Mouse (Mus musculus) heart, postnatal 14 days (tissue): ENCODE data around the gene Gm266. TPM values are rescaled to one million over a fixed set of nuclear protein-coding genes. Genes with fewer than 3 reads are reported as not detected.
"Not testable (repeated sequence)": the region's sequence is repeated elsewhere in the genome, so short reads cannot be mapped to it uniquely, and the experiment has no call there.

ENCODE experiments used
- DNase-seq, 2 experiments: peaks; one replicate each; pipeline ENCODE4 v3.0.0; 2021 to 2022
- intact Hi-C: fragments of 180-260 bp; cut with DNase I; formaldehyde crosslinking; loops from one replicate; pipeline ENCODE4 v1.15.1; 2025
- long read RNA-seq, 2 experiments: library from polyadenylated mRNA; stranded (forward); transcript quantifications; one replicate each; pipeline ENCODE4 v2.0.0; 2021
- total RNA-seq, 2 experiments: library from RNA; stranded (reverse); gene quantifications; 2 replicates each; pipeline ENCODE4 v1.2.3; 2021

Gene Gm266
- 1 to 10 TPM; 1.2 to 1.7 TPM for total RNA-seq
- long read RNA-seq, experiment 1, partial matches to known transcripts = 0 of 1 reads
- long read RNA-seq, experiment 1, other reads (novel, unspliced or antisense) = 0 of 1 reads
- long read RNA-seq, experiment 2, partial matches to known transcripts = 0 of 3 reads
- long read RNA-seq, experiment 2, other reads (novel, unspliced or antisense) = 0 of 3 reads

- intact Hi-C loops = no loop called here
- DNase-seq = peak; percentile 42 to 43
Measured at GRCm38 (mm10) chr12:111485652-111486306, at the start of gene Gm266. TSS of gene Gm266 (minus strand) at chr12:111485823.

- no peak for DNase-seq
- intact Hi-C loops = no loop called here
Measured at GRCm38 (mm10) chr12:111535281-111535680, 49.7 kb upstream of the Gm266 start.

GRCm38 (mm10) chr12:111533096-111533794 lies 47.6 kb upstream of the Gm266 start:
- intact Hi-C loops = no loop called here
- DNase-seq = no peak

- intact Hi-C loops = no loop called here
- no peak for DNase-seq
Measured at GRCm38 (mm10) chr12:111529192-111529591, 43.6 kb upstream of the Gm266 start.

- no peak for DNase-seq
- intact Hi-C loops = no loop called here
Measured at GRCm38 (mm10) chr12:111527643-111528281, 42.1 kb upstream of the Gm266 start.

- intact Hi-C loops = no loop called here
- DNase-seq = no peak
Measured at GRCm38 (mm10) chr12:111524883-111525282, 39.3 kb upstream of the Gm266 start.

GRCm38 (mm10) chr12:111524469-111524868 lies 38.8 kb upstream of the Gm266 start:
- intact Hi-C loops = no loop called here
- no peak for DNase-seq

- intact Hi-C loops = no loop called here
- no peak for DNase-seq
Measured at GRCm38 (mm10) chr12:111520994-111521393, 35.4 kb upstream of the Gm266 start.

DNA sequence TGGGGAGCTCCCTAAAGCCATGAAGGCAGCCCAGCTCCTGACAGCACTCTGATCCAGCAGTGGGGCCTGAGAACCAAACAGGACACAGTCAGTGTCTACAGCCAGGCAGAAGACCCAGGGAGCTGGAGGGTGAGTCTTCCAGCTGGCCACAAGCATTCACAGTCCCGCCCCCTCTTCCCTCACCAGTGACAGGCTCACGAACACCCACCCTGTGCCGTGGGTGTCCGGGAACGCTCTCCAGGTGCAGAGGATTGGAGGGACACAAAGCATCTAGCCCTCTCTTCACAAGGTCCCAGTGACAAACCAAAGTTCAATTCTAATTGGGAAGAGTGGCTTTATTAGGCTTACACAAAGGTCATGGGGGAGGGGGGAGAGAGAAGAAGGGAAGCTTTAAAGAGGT lies 34.2 kb upstream of the Gm266 start:
- no peak for DNase-seq
- intact Hi-C loops = no loop called here

DNA sequence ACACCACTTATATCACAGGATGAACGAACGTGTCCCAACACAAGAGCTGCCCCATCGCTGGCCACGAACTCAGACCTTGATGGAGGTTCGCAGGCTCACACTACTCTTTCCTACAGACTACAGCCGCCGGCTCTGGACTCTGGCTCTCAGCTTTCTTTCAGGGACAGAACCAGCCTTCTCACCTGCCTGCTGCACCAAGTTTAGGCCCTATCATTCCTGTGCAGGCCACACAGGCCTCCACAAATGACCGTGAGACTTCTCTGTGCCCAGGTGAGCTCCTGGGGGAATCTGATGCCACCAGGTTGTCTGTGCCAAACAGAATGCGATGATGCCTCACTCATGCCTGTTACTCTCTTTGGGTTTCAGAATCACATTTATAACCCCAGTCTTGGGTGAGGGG lies 32.8 kb upstream of the Gm266 start:
- DNase-seq = no peak
- intact Hi-C loops = no loop called here

GRCm38 (mm10) chr12:111517901-111518300 lies 32.3 kb upstream of the Gm266 start:
- no peak for DNase-seq
- intact Hi-C loops = no loop called here

GRCm38 (mm10) chr12:111516826-111517225 lies 31.2 kb upstream of the Gm266 start:
- intact Hi-C loops = no loop called here
- DNase-seq = no peak

DNA sequence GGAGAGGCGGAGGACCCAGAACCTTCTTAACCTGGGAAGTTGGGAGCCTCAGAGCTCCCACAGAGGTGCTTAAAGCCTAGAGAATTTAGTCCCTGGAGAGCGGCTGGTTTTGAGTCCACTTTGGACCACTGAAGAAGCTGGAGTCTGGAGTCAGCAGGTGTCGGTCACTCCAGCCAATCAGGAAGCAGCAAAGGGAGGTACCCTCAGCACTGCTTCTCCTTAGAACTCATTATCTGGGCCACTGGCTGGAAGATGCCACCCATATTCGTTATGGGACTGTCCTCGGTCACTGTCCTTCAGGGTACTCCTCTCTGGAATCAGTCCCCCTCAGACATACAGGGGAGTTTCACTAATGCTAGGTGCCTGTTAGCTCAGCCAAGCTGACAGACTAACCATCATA lies 30.3 kb upstream of the Gm266 start:
- DNase-seq = no peak
- intact Hi-C loops = no loop called here

DNA sequence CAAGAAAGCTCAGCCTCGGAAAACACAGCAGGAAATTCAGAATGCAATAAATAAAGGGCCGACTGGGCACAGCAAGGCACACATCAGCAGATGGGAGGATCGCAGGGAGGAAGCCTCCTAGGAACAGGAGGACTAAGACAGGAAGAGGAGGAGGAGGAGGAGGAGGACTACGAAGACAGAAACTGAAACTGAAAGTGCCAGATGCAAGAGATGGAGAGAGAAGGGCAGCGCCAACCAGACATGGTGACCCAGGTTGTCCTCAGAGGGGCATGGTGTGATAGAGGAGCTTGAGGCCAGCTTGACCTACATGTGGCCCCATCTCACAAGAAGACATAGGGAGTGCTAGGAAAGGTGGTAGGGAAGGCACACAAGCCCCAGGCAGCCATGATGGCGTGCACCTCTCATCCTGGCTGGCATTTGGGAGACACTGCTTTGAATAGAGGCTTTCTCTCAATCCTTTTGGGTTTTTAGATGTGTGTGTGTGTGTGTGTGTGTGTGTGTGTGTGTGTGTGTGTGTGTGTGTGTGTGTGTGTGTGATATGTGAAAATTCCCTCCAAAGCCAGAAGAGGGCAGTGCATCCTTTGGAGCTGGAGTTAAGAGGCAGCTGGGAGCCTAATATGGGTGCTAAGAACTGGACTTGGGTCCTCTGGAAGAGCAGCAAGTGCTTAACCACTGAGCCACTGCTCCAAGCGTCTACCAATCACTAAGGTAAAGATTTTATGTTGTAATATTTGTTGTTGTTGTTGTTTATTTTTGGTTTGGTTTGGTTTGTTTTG lies 29.4 kb upstream of the Gm266 start:
- intact Hi-C loops = no loop called here
- no peak for DNase-seq

DNA sequence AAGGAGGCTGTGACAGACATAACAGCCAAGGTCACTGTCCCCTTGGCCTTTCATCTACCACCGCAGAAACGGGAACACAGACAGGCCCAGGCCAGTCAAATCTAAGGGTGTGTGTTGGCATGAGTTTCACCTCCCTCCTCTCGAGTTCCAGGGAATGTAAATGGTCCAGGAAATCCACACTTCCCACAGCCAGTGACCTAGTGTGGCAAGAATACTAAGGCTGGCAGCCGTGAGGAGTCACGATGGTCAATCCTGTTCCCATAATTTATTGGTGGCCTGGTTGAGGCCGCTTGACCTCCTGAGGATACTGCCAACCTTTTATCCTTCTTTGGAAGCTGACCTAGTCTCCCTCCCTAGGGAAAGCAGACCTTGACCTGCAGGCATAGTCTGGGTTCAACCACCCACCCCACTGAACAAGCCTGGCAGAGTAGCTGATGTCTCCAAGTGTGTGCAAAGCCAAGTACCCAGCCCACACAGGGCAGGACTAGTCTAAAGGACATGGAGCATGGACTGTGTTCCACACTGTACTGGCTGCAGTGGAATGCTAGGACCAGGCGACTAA lies 28.7 kb upstream of the Gm266 start:
- intact Hi-C loops = no loop called here
- no peak for DNase-seq

DNA sequence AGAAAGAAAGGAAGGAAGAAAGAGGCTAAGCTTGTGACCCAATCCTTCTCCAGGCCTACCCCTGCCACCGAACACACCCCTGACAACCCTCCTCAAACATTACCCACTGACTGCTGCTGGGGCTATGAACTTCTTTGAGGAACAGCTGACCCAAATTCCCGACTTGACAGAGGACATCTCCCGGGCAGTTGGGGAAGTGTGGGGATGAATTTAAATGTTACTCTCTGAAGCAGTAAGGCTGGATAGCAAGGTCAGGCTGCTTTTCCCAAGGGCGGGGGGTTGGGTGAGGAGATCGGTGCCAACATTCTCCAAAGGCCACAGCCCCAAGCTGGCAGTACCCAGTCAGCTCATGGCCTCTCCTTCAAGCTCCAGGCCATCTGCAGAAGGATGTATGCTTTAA lies 28.1 kb upstream of the Gm266 start:
- intact Hi-C loops = no loop called here
- no peak for DNase-seq

GRCm38 (mm10) chr12:111512572-111513063 lies 27.0 kb upstream of the Gm266 start:
- no peak for DNase-seq
- intact Hi-C loops = no loop called here

DNA sequence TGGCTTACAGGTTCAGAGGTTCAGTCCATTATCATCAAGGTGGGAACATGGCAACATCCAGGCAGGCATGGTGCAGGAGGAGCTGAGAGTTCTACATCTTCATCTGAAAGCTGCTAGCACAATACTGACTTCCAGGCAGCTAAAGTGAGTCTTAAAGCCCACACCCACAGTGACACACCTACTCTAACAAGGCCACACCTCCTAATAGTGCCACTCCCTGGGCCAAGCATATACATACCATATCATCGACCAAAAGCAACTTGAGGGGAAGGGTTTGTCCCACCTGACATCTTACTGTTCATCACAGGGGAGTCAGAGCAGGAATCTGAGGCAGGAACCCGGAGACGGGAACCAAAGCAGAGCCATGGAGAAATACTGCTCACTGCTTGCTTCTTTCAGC lies 22.8 kb upstream of the Gm266 start:
- DNase-seq, intact Hi-C loops: not testable (repeated sequence)

- intact Hi-C loops = no loop called here
- no peak for DNase-seq
Measured at GRCm38 (mm10) chr12:111507962-111508361, 22.3 kb upstream of the Gm266 start.

- intact Hi-C loops = no loop called here
- DNase-seq = no peak
Measured at GRCm38 (mm10) chr12:111507001-111507400, 21.4 kb upstream of the Gm266 start.
